Mouse (Mus musculus) fibroblast of lung, adult 2 months (primary cell): ENCODE data around the gene Prpf6.

Experiments used
- DNase-seq: peaks from one replicate; pipeline ENCODE4 v3.0.0-alpha.2; 2011; ENCODE audit warnings: low read depth

Gene Prpf6

GRCm38 (mm10) chr2:181591528-181592085, at the start of gene Prpf6:
Prpf6 (plus strand) TSS chr2:181591868.
- no peak for DNase-seq

- no peak for DNase-seq
Measured at GRCm38 (mm10) chr2:181546142-181546541, 45.5 kb upstream of the Prpf6 start.

- DNase-seq = no peak
Measured at GRCm38 (mm10) chr2:181548227-181548626, 43.4 kb upstream of the Prpf6 start.

GRCm38 (mm10) chr2:181548682-181549081, 43.0 kb upstream of the Prpf6 start:
- no peak for DNase-seq

- no peak for DNase-seq
Measured at GRCm38 (mm10) chr2:181550233-181550632, 41.4 kb upstream of the Prpf6 start.

GRCm38 (mm10) chr2:181553772-181554171, 37.9 kb upstream of the Prpf6 start:
- DNase-seq = no peak

GRCm38 (mm10) chr2:181567338-181567737, 24.3 kb upstream of the Prpf6 start:
- no peak for DNase-seq

- DNase-seq = peak; percentile 24
Measured at GRCm38 (mm10) chr2:181568272-181569008, 23.2 kb upstream of the Prpf6 start.

GRCm38 (mm10) chr2:181569856-181570255, 21.8 kb upstream of the Prpf6 start:
- DNase-seq = no peak

- DNase-seq = no peak
Measured at GRCm38 (mm10) chr2:181570375-181570774, 21.3 kb upstream of the Prpf6 start.

GRCm38 (mm10) chr2:181570921-181571595, 20.6 kb upstream of the Prpf6 start:
- DNase-seq = peak; percentile 15

- no peak for DNase-seq
Measured at GRCm38 (mm10) chr2:181571941-181572670, 19.6 kb upstream of the Prpf6 start.

- no peak for DNase-seq
Measured at GRCm38 (mm10) chr2:181572921-181573920, 18.4 kb upstream of the Prpf6 start.

GRCm38 (mm10) chr2:181573961-181574360, 17.7 kb upstream of the Prpf6 start:
- DNase-seq = no peak

- DNase-seq = no peak
Measured at GRCm38 (mm10) chr2:181574921-181575545, 16.6 kb upstream of the Prpf6 start.

- DNase-seq = no peak
Measured at GRCm38 (mm10) chr2:181576613-181577012, 15.1 kb upstream of the Prpf6 start.

GRCm38 (mm10) chr2:181577126-181577525, 14.5 kb upstream of the Prpf6 start:
- DNase-seq = no peak

GRCm38 (mm10) chr2:181577981-181578581, 13.6 kb upstream of the Prpf6 start:
- DNase-seq = no peak

GRCm38 (mm10) chr2:181578790-181579618, 12.7 kb upstream of the Prpf6 start:
- DNase-seq = no peak
